Mouse (Mus musculus): ENCODE results near the gene Npat.

Npat gene

DNA sequence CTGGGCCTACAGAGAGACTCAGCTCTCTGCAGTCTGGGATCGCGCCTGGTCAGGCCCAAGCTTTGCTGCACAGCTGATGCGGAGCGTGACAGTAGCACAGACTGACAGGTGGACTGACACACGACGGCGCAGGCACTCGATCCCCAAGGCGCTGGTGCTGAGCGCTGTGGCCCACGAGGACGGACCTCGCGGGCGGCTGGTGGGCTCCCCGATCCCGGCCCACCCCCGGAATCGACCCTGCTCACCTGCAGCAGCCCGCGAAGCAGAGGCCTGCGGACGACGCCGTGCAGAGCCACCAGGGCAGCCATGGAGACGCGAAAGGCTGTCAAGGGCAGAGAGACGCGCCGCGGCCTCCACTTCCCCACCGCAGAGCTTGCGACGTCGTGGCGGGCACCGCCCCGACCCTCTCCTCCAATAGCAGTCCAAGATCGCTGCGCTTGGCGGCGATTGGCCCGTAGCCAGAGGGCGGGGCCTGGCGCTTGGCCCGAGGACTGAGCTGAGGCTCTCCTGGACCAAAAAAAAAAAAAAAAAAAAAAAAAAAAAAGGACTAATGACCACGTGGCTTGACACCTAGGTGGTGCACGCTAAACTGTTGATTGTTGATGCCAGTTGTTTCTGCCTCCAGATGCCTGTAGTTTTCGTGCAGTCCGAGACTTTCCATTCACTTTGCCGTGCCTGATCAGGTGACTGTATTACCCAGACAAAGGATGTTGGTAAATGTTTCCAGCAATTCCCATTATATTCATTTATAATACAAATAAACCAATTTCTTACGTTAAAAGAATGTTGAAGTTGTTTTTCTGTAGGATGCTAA lies 73.3 kb downstream of the Npat start, which contains the start of gene Acat1:
Gene Acat1 (minus strand): TSS at position 415 of the 814 bp plus-strand sequence.
- peak; percentile 97 for DNase-seq (ENCODE audit: low spot score)

DNA sequence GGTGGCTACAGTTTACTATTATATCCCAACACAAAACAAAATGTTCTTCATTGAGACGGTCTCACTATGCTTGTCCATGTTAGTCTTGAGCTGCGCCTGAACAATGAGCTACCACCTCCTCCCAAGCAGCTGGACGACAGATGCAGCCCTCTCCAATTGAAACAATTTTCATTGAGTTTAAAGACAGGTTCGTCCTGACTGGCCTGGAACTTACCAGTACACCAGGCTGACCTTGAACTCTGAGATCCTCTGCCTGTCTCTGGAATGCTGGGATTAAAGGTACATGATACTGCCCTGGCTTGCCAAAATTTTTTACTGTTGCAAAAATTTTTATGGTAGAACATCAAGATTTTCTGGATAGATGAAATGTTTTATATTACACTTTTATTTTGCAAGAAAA lies 77.4 kb downstream of the Npat start:
- DNase-seq (ENCODE audit: low spot score) = no peak

DNA sequence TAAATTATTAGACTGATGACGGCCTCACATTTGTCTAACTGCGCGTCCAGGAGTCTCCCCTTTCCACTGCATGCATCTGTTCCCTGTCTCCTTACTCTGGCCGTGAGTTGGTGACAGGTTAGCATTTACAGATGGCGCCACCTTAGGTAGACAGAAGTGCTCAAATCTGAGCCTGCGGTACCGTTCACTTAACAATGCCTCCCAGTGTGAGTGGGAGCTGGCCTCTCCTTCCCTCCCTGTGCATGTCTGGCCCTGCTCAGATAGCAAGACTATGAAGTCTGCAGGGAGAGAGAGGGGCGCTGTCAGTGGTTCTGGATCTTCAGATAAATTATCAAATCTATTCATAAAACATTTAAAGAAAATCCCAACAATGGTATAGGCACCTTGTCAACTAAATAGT lies 78.4 kb downstream of the Npat start:
- no peak for DNase-seq (ENCODE audit: low spot score)

All from testis, postnatal 10 days (tissue).